Mouse (Mus musculus): Measurements from ENCODE around the gene Ss18l1.

DNA sequence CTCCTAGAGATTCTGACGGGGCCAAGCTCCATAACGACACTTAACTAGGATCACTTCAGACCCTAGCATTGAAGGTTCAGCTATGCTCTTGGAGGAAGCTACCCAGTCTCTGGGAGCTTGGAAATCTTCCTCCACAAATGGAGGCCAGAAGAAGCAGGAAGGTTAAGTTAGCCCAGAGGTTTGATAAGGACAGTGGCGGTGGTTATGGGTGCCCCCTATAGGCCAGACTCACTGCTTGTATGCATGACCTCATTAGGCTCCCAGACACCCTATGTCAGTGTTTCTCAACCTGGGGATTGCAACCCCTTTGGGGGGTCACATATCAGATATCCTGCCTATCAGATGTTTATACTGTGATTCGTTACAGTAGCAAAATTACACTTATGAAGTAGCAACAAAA, 64.8 kb downstream of the Ss18l1 start:
- TF ChIP-seq CTCF (IDR thresholded peaks at IDR 0.05; ENCODE audit: borderline replicate concordance, insufficient read depth, low read depth, low read length) (peak; percentile 17; the same call in 1 of the 2 replicates), POLR2A (IDR thresholded peaks at IDR 0.05; ENCODE audit: borderline replicate concordance, insufficient read depth, low read length) (no peak)
